Mouse (Mus musculus) frontal cortex, postnatal 36 days (tissue): ENCODE measurements around the gene Megf11.
A peak's percentile ranks its signal among the peaks of the same experiment; 100 is the strongest.

Source experiments
- DNase-seq, 2 experiments: peaks; one replicate each; pipeline ENCODE4 v3.0.0; 2022; ENCODE audit warnings: low spot score in 2 of 2

Gene Megf11

DNA sequence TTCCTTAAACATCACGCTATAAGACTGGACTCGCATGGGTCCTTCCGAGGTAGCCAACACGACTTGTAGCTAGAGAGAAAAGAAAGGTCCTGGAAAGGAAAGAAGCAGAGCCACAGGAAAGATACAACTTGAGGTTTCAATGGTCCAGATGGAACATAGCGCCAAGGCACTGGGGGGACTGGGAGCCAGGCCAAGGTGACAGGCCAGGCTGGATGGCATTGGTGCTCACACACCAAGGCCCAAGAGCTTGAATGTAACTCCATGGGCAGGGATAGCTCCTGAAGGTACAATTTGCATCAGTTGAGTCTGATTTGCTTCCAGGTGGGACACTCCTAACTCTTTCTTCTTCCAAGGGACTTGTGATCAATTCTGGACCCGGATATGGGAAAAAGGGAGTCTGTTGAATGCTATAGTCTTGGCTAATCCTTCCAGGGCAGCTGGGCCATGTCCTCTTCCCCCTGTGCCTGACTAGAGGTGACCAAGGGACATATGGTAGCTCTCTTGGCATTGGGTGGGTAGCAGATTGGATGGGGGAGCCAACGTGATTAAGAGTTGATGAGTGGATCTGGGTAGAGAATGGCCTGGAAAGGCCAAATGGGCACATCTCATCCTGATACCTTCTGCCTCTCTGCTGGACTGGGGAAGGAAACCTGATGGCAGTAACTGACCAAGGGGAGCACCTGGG lies 172.6 kb downstream of the Megf11 start:
- DNase-seq = no peak

DNA sequence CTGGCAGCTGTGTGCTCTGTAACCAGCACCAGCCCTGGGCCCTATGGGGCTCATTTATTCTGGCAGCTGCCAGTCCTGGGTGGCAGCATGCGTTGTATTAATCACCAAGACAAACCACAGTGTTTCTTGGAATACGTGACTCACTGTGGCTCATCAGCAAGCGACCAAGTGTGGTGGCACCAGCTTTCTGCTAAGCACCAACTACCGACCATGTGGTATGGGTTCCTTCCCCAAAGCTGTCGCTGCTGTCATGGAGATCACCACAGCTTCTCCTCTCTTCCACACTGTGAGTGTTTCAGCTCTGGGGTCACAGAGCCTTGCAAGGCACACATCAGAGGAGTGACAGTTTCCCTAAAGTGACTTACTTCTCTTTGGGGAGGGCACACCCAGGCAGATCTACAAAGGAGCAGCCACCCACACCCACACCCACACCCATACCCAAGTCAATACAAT lies 178.9 kb downstream of the Megf11 start:
- DNase-seq = no peak

DNA sequence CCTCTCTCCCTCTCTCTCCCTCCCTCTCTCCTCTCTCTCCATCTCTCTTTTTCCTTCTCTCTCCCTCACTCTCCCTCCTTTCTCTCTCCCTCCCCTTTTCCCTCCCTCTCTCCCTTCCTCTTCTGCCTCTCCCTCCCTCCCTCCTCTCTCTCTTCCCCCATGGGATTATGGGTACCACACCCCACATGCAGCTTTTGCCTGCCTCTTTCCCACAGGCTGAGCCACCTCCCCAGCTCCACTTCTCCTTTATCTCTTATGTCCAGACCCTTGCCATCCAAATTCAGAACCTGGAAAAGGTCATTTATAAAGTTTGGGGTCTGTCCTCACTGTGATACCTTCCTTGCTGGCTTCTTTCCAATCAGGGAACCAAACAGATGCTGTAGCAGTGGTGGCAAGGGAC lies 180.5 kb downstream of the Megf11 start:
- DNase-seq = no peak

DNA sequence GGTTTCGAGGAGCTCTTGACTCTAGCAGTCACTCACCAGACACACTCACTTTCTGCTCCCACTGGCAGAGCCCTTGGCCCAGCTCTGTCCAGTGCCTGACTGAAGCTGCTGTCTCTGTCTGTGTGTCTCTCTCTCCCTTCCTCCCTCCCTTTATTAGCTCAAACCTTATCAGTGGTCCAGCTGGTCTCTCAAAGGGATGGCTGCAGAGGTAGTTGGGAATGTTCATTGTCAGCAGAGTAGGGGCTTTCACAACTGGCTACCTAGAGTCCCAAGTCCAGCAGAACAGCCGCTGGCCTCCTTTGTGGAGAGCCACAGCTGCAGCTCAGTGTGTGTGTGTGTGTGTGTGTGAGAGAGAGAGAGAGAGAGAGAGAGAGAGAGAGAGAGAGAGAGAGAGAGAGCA lies 180.9 kb downstream of the Megf11 start:
- no peak for DNase-seq

DNA sequence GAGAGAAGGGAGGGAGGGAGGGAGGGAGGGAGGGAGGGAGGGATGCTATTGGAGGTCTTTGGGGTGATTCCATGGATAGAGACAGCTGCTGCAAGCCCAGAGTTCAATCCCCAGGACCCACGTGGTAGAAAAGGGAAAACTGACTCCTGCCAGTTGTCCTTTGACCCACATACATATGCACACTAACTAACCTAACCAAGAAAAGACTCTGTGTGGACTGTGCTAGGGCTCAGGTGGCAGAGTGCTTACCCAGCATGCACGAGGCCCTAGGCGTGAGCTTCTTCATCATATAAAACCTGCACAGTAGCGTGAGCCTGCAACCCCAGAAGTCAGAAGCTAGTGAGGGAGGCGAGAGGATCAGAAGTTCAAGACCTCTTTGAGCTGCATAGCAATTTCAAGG lies 182.1 kb downstream of the Megf11 start:
- DNase-seq = no peak

DNA sequence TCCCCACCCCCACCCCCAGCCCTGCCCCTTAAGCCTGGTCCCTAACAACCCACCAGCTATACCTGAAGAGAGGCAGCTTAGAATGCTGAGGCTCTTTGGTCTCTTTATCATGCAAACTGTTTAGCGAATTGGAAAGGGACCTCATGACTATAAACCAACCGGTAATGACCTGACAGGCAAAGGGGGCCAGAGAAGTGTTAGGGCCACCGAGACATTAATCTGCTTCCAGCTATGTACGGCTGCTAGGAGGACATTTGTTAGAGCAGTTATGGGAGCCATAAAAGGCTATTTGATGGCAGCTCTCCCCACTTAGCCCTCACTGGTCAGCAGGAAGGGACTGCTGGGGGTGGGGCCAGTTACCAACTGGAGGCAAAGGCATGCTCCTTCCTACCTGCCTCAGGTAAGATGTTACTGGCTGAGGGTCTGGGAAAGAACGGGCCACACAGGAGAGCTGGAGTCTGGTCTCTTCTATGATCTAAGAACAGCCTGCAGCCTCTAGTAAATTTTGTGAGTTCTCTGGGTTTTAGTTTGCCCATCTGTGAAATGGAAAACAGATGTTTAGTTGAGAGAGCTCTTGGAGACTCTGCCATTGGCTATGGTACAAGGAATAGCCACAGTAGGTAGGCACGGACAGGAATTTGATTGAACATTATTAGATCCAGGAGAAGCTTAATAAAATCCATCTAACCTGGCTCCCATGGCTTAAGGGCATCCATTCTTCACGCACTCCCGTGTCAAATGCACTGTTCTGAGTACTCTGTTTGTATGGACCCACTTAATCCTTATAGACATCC lies 183.2 kb downstream of the Megf11 start:
- no peak for DNase-seq

DNA sequence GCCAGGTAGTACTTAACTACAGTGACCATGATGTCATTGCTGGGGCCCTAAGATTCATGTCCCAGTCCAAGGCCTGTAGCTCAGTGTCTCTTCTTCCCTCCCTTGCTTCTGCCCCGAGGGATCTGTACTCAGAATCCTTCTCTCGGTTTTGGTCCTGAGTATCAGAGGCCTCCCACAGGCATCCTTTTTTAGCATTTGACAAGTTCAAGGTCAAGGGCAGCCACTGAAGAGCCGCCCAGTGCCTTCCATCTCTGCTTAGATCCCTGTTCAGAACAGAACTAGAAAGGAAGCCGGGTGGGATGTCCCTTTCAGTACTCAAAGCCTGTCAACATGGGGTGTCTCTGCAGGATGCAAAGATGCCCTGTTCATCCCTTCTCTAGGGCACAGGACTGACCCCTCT lies 185.0 kb downstream of the Megf11 start:
- DNase-seq = no peak

DNA sequence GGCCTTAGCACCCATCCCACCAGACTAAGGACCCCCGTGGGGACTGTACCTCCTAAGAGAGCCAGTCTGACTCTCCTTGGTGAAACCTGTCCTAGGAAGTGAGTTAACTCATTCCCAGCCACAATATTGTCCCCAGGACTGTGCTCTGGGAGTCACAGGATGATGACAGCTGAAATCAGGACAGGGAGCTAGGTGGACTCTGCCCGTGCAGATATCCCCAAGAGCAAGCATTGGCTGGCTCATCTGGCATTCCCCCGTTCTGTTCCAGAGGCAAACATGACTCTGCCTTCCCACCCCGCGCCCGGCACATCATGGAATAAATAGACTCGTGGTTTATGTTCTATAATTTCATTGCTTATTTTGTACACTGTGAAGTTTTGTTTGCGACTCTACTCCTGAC lies 185.7 kb downstream of the Megf11 start:
- DNase-seq = no peak

DNA sequence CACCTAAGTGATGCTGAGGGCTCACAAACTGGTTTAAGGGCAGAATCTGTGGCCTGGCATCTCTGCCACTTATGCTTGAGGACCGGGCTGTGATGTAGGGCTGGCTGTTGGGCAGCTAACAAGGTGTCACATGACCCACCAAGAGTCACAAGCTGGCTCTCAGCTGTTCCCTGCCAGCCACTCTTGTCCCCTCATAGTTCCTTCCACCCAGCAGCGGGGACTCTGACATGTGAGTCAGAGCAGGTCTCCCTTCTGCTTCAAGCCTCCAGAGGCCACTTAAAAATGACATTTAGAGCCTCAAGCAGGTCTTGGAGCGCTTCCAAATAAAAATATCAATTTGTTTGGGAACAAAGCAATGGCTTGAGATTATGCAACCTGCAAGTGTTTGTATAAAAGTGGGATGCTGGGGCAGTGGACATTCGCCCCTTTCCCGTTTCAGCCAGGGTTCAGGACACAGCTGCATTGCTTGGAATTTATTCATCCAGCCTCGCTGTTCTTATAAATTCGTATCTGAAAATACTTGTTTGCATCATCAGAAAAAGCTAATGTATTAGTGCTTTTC lies 187.3 kb downstream of the Megf11 start:
- DNase-seq = no peak

DNA sequence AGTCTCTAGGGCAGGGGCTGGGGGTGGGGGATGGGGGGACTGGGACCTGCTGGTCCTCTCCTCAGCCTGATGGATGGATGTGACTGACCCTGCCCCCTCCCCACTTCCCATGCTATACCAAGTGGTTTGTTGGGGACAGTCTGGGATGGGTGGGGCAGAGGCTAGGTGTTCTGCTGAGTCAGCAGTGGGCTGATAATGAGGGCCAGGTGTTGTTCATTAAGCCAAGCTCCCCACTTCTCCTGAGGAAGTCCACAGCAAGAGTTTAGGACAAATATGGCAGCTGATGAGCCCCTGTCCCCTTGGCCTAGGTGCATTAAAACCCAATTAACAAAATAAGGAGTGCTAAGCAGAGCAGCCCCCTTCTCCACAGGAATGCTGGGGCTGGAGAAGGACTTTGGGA lies 190.2 kb downstream of the Megf11 start:
- DNase-seq = no peak

DNA sequence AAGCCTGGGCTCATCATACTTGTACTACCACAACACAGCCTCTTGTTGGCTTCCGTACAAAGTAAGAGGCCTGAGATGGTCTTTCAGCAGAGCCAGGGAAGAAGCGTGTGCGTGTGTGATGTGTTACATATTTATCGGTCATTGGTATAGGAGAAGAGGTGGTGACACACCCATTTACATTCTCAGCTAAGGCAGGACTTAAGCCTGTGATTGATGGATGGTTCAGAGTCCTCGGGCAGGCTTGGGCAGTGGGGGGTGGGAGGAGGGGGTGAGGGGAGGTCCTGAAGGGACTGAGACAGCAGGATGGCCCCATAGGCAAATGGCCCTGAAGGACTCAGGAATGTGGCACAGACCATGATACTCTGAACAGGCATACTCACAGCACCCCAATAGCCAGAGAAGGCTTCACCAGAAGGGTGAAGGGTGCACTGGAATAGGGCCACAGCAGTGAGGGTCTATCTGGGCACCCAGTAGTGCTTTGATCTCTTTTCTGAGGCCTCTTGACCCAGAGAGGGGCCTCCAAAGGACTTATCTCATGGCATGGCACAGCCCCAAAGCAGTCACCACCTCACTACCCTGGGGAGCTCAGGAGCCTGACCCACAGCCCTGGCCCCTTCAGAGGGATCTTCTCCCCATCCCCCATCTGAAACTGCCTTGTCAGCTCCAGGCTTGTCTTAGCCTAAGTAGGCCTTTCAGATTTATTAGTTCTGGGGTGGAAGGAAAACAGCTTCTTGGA lies 190.9 kb downstream of the Megf11 start:
- DNase-seq = no peak

DNA sequence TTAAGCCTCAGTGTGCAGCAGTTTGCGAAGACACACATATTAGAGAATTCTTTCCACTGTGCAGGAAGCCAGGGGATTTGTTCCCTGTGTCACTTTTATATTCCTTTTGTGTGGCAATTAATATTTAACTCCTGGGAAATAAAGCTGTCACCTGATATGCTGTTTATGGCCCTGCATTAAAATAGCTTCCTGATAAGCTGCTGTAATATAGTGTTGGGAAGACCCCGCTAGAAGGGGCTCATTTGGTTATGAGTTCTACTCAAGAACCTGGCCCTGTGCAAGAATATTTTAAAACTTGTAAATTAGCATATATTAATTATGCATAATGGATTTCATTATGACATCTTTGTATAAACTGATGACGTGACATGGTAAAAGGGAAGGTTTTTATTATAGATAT lies 191.7 kb downstream of the Megf11 start:
- no peak for DNase-seq

DNA sequence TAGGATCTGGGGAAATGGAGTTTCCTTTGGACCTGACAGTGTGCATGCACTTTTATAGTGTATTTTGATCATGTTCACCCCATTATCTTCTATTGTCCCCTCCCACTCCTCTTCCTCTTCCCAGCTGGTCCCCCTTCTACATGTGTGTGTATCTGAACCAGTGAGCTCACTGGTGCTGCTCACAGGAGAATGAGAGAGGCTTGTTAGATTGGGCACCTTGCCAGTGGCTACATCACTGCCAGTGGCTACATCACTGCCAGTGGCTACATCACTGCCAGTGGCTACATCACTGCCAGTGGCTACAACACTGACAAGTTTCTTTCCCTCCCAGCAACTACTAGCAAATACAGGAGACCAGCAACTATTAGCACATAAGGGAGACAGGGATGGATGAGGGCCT lies 192.6 kb downstream of the Megf11 start:
- DNase-seq = no peak

DNA sequence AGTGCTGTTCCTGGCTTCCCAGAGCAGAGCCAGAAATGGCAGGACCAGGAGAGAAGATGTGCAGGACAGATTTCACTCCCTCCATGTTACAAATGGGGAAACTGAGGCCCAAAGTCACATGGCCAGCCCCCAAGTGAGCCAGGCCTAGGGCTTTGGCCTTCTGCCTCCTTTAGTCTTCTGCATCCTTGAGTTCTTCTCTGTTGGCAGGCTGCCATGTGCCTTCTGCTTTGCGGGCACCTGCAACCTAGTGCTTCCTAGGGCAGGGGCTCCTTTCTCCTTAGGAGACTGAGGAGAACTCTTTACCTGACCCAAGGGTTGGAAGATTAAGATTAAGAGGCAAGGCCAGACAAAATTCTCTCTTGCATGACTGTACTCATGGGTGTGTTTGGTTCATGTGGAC lies 193.9 kb downstream of the Megf11 start:
- no peak for DNase-seq

DNA sequence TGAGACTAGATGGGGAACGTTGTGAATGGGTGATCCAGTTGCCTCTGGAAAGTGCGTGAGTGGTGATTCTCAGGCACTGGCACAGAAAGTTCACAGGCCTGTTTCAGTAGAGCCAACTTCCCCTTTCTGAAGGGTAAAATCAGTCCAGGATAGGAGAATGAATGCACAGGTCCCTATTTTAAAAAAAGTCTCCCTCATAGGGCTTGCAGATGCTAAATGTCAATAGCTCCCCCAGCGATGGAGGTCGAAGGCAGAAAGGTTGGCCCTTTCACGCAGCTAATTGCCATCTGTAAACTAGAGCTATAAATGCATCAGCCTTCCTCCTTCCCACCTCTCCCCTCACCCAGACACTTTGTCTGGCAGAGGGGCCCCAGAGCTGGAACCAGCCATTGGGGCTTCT lies 200.9 kb downstream of the Megf11 start:
- DNase-seq = no peak

DNA sequence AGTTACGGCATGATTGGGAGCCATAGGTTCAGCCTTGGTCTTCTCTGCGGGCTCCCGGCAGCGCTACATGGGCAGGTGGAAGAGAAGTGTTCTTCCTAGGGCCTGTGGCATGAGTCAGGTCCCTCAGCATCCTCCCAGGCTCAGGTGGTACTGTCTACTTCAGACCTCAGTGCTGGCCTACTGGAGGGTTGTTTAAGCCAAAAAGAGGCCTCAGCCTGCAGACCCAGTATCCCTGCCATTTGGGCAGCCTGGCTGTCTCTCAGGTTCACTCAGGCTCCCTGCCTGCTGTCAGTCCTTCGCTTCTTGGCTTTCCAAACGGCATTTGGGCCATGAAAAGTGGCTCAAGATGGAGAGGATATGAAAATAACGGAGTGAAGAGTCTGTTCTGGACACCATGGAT lies 202.6 kb downstream of the Megf11 start:
- DNase-seq = no peak

DNA sequence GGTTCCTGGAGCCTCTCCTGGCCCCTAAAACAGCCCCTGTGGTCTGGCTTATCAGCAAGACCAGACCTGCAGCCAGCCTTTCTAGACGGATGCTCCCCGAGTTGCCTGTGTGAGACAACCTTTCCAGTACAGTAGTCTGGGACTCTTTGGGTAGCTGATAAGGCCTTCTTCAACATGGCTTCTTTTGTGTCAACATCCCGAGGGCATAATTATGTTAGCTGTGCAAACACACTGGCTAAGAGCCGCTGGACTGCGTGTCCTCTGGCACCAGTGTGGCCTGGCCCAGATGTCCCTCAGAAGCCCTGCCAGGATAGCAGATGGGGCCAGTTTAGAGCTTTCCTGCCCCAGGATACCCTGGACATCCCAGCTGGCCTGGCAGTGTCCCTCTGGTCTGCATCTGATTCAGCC lies 205.2 kb downstream of the Megf11 start:
- peak; percentile 18 to 19 for DNase-seq

DNA sequence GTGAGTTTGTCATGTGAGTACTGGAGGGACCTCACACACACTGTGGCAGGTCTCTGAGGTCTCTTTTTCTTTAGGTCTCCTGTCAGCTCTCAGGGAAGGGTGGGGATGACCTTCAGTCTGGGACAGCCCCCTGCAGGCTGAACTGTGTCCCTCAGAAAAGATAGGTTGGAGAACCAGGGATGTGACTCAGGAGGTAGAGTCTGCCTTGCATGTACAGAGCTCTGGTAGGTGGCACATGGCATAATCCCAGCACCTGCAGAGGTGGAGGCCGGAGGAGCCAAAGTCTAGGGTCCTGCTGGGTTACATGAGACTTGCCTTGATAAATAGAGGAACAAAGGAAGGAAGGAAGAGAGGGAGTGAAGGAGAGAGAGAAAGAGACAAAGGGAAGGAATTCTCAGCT lies 206.0 kb downstream of the Megf11 start:
- no peak for DNase-seq

DNA sequence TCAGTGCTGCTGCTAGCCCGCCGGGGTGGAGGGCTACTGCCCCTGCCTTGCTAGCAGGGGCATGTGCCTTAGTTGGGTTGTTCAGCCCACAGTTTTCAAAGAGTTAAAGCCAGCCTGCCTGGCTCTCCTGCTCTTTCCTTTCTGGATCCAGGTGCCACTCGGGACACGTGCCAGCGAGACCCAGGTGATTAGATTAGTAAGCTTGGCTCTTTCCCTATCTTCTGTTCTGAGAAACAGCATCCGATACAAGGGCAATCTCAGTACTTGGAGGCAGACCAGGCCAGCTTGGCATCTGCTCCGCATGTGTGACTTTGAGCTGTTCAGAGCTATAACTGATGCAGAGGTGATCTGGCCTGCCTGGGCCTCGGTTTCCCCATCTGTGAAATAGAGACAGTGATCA lies 209.0 kb downstream of the Megf11 start:
- no peak for DNase-seq

DNA sequence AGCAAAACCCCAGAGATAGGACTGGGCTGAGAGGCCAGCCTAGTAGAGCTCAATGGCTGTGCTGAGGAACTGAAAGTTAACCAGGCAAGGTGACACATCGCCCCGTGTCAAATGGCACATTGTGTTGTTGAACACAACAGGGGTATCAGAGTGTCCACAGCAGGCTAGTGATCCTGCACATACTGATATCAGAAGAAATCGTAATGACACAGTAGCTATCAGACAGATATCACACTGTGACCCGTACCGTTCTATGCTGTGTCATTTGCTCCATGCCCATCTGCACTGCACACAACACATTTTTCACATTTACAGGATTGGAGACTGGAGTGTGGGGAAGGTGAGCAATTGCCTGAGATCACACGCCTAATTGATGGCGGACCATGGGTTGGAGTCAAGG lies 213.0 kb downstream of the Megf11 start:
- no peak for DNase-seq

DNA sequence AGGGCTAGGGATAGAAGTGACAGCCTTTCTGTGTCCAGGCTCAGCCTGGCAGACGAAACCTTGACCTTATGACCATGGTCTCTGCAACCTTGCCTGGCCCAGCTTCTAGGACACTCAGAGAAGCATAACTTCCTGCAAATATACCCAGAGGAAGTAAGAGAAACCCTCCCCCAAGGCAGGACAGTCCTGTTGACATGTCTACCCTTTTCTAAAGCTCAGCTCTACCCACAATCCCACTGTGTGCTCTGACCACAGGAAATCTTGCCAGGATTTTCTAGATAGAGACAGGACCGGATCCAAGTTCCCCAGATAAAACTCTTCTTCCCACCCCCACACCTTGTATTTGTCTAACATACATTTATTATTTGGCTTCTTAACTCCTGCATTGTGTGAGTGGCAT lies 215.3 kb downstream of the Megf11 start:
- no peak for DNase-seq

DNA sequence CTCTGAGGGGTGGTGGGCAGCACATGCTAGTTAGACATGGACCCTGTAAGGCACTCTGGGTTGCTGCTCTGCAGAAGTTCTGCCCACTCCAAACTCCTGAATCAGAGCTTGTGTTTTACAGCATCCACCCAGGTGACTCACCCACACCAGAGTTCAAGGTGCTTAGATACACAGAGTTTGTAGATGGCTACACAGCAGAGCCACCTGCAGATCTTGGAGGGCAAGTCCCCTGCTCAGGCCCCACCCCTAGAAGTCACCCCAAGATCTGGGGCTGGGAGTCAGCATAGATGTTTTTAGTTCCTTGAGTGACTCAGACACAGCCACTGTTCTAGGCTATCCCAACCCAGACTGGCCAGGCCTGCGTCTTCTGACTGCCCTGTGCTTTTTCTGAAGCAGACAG lies 217.5 kb downstream of the Megf11 start:
- no peak for DNase-seq
